Mouse (Mus musculus) heart, adult 9 months (tissue): ENCODE measurements around the gene Mpi.

Experiments
- DNase-seq, 2 experiments: peaks; one replicate each; pipeline ENCODE4 v3.0.0; 2022; ENCODE audit warnings: low spot score in 2 of 2

Gene Mpi

GRCm38 (mm10) chr9:57561711-57562099 is 9.1 kb upstream of the Mpi start:
- DNase-seq: no peak

- peak; percentile 96 for DNase-seq
Measured at GRCm38 (mm10) chr9:57560861-57561710, 8.5 kb upstream of the Mpi start, which contains the start of gene Scamp2. Gene Scamp2 (plus strand): TSS chr9:57560943.

GRCm38 (mm10) chr9:57560263-57560662 is 7.7 kb upstream of the Mpi start:
- DNase-seq: no peak

GRCm38 (mm10) chr9:57559568-57559967 is 7.0 kb upstream of the Mpi start:
- no peak for DNase-seq

GRCm38 (mm10) chr9:57558625-57559024 is 6.1 kb upstream of the Mpi start:
- no peak for DNase-seq

- no peak for DNase-seq
Measured at GRCm38 (mm10) chr9:57557215-57557614, 4.7 kb upstream of the Mpi start.

- no peak for DNase-seq
Measured at GRCm38 (mm10) chr9:57554753-57555152, 2.2 kb upstream of the Mpi start.

GRCm38 (mm10) chr9:57553119-57553518 is 556 bp upstream of the Mpi start:
- no peak for DNase-seq

GRCm38 (mm10) chr9:57550126-57550862 is 2.3 kb downstream of the Mpi start:
- DNase-seq: peak; percentile 71 to 80

- DNase-seq: peak in 1 of 2 experiments; percentile 28
Measured at GRCm38 (mm10) chr9:57549186-57549585, 3.4 kb downstream of the Mpi start.

- DNase-seq: no peak
Measured at GRCm38 (mm10) chr9:57547869-57548268, 4.7 kb downstream of the Mpi start.

- DNase-seq: peak in 1 of 2 experiments; percentile 67
Measured at GRCm38 (mm10) chr9:57547287-57547686, 5.3 kb downstream of the Mpi start.

GRCm38 (mm10) chr9:57543951-57544350 is 8.6 kb downstream of the Mpi start:
- DNase-seq: no peak

GRCm38 (mm10) chr9:57541312-57541711 is 11.3 kb downstream of the Mpi start:
- no peak for DNase-seq

GRCm38 (mm10) chr9:57539550-57539949 is 13.0 kb downstream of the Mpi start:
- no peak for DNase-seq

GRCm38 (mm10) chr9:57537728-57538181 is 14.8 kb downstream of the Mpi start:
- DNase-seq: no peak

GRCm38 (mm10) chr9:57537044-57537727 is 15.4 kb downstream of the Mpi start, which contains the start of gene Fam219b:
Gene Fam219b (plus strand): TSS chr9:57537528.
- peak; percentile 88 to 89 for DNase-seq

GRCm38 (mm10) chr9:57536362-57536761 is 16.2 kb downstream of the Mpi start:
- DNase-seq: no peak

GRCm38 (mm10) chr9:57531946-57532345 is 20.6 kb downstream of the Mpi start:
- DNase-seq: no peak

GRCm38 (mm10) chr9:57526435-57526834 is 26.1 kb downstream of the Mpi start:
- no peak for DNase-seq

- no peak for DNase-seq
Measured at GRCm38 (mm10) chr9:57525516-57525915, 27.0 kb downstream of the Mpi start.

GRCm38 (mm10) chr9:57524439-57524838 is 28.1 kb downstream of the Mpi start:
- no peak for DNase-seq
